Comparison of ENCODE assay signal across 11 mouse cellular contexts in the genomic region with DNA sequence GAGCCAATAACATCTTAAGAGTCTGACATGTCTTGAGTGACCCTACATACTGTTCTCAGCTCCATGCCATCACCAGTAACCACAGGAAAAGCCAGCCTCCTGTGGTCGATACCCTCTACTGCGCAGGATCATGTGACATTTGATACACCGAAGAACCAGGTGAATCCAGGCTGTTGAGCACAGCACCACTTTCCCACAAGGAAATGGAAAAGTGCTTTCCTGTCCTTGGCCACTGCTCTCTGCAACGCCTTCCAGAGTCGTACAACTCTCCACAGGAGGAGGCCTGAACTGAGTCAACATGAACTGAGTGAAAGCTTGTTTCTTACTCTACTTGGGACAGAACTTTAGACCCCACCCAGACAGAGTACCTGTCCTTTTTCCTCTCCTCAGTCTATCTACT. TPM values are rescaled to one million over a fixed set of nuclear protein-coding genes. Genes with fewer than 3 reads are reported as not detected.
A peak's percentile ranks its signal among the peaks of the same experiment; 100 is the strongest.
DNase-seq lines count a peak whose midpoint lies in the region; ATAC-seq and TF ChIP-seq lines count a peak whose summit lies in the region.
"Had no signal": no experiment of that assay in that cellular context is flagged by ENCODE, and none has a peak within 500 bp of the region (broad histone marks: within the 10 kb centered on the region; RNA-seq: fewer than 3 reads in every experiment).

No protein-coding gene starts in this region.

- H3K4me1 ChIP-seq in cerebellum, adult 2 months (ENCODE audit: control insufficient read depth, insufficient read depth, low read length) = peaks cover 77% of the 10 kb centered on the region
- H3K4me1 ChIP-seq in heart, embryonic 15.5 days (replicated peaks) = peaks cover 72% of the 10 kb centered on the region
- peaks cover 64% of the 10 kb centered on the region for H3K4me1 ChIP-seq in lung, adult 2 months (ENCODE audit: control insufficient read depth, insufficient read depth, low read length)
- peaks cover 35% of the 10 kb centered on the region for H3K4me1 ChIP-seq in limb, embryonic 10.5 days

- WGBS in cerebellum, adult 2 months = 61% methylated on average over 5 of the region's 5 CpGs
- 76% methylated on average over 5 of the region's 5 CpGs for WGBS in heart, embryonic 15.5 days
- 56% methylated on average over 5 of the region's 5 CpGs for WGBS in lung, adult 2 months
- 93% methylated on average over 5 of the region's 5 CpGs for WGBS in limb, embryonic 10.5 days

- H3K27me3 ChIP-seq in cerebellum, adult 2 months (ENCODE audit: control insufficient read depth, insufficient read depth, low read length) = no peaks in the 10 kb centered on the region
- no peaks in the 10 kb centered on the region for H3K27me3 ChIP-seq in heart, embryonic 15.5 days
- no peaks in the 10 kb centered on the region for H3K27me3 ChIP-seq in limb, embryonic 10.5 days (ENCODE audit: low read depth, poor library complexity, severe bottlenecking)
- H3K27me3 ChIP-seq: lung, embryonic 15.5 days had no signal

- H3K36me3 ChIP-seq in heart, embryonic 15.5 days = no peaks in the 10 kb centered on the region
- H3K36me3 ChIP-seq in limb, embryonic 10.5 days = peaks cover 35% of the 10 kb centered on the region
- H3K36me3 ChIP-seq: lung, embryonic 15.5 days had no signal

- H3K4me2 ChIP-seq in heart, embryonic 15.5 days = no peak overlapping the region
- H3K4me2 ChIP-seq: lung, embryonic 15.5 days had no signal

- DNase-seq in cerebellum, adult 2 months = peak; percentile 20 to 25
- DNase-seq in heart, adult 9 months (ENCODE audit: low spot score in 2 of 2) = no peak
- peak; percentile 23 for DNase-seq in lung, adult 2 months
- no peak for DNase-seq in lung, postnatal 36 days
- no peak for DNase-seq in limb, embryonic 10.5 days (ENCODE audit: low spot score)
- no peak for DNase-seq in urinary bladder, postnatal 14 days (ENCODE audit: low spot score)
- DNase-seq: midbrain, embryonic 14.5 days; thymus, postnatal 14 days had no signal

- H3K9ac ChIP-seq in heart, embryonic 15.5 days = no peak overlapping the region
- H3K9ac ChIP-seq: lung, embryonic 15.5 days had no signal

- H3K4me3 ChIP-seq in cerebellum, adult 2 months (replicated peaks; ENCODE audit: insufficient read depth, low read depth, low read length) = no peak overlapping the region
- H3K4me3 ChIP-seq in heart, embryonic 15.5 days = no peak overlapping the region
- no peak overlapping the region for H3K4me3 ChIP-seq in lung, adult 2 months (replicated peaks; ENCODE audit: extremely low read depth, low read depth, low read length)
- no peak overlapping the region for H3K4me3 ChIP-seq in limb, embryonic 10.5 days
- H3K4me3 ChIP-seq: lung, embryonic 15.5 days had no signal

- TF ChIP-seq CTCF in cerebellum, adult 2 months (IDR thresholded peaks at IDR 0.05; ENCODE audit: borderline replicate concordance, insufficient read depth, low read depth, low read length) = no peak
- TF ChIP-seq CTCF in lung, adult 2 months (IDR thresholded peaks at IDR 0.05; ENCODE audit: insufficient read depth, low read length) = no peak

- no peaks in the 10 kb centered on the region for H3K9me3 ChIP-seq in heart, embryonic 15.5 days (replicated peaks)
- no peaks in the 10 kb centered on the region for H3K9me3 ChIP-seq in limb, embryonic 10.5 days (replicated peaks)
- H3K9me3 ChIP-seq: lung, embryonic 15.5 days had no signal

- peak overlapping the region; percentile 89; the same call in 1 of the 2 replicates for H3K27ac ChIP-seq in cerebellum, adult 2 months (ENCODE audit: insufficient read depth, low read length)
- H3K27ac ChIP-seq in heart, embryonic 15.5 days = peak overlapping the region; percentile 79
- peak overlapping the region; percentile 21; the same call in 1 of the 2 replicates for H3K27ac ChIP-seq in limb, embryonic 10.5 days

- no peak for TF ChIP-seq POLR2A in cerebellum, adult 2 months (IDR thresholded peaks at IDR 0.05; ENCODE audit: borderline replicate concordance, insufficient read depth, low read length)
- TF ChIP-seq POLR2A in lung, adult 2 months (IDR thresholded peaks at IDR 0.05; ENCODE audit: borderline replicate concordance, extremely low read depth, low read depth, low read length) = no peak

- ATAC-seq in cerebellum, adult (ENCODE audit: insufficient number of reproducible peaks, low FRiP score, low TSS enrichment) = no peak
- no peak for ATAC-seq in heart, embryonic 15.5 days (replicated peaks; ENCODE audit: insufficient number of reproducible peaks, insufficient read depth, low FRiP score, low read depth)

RNA-seq across cellular contexts. Expression of a gene that starts 12.2 kb away (rescaled TPM):
- 37.3 and 37.8 TPM in 2 replicates for polyA plus RNA-seq in cerebellum, adult 2 months (2012; rRNA removed)
- polyA plus RNA-seq in heart, embryonic 15.5 days (2015; fragmentation: Nextera tagmentation; extraction: Ambion mirVana) = 14.9 and 19.0 TPM in 2 replicates
- polyA plus RNA-seq in lung, adult 2 months (2012; rRNA removed) = 79.4 and 80.3 TPM in 2 replicates
- polyA plus RNA-seq in limb, embryonic 10.5 days (2016; fragmentation: Nextera tagmentation; extraction: Ambion mirVana) = 32.7 and 39.1 TPM in 2 replicates

RNA-seq across cellular contexts. Expression of a gene that starts 51.0 kb away (rescaled TPM):
- polyA plus RNA-seq in cerebellum, adult 2 months (2012; rRNA removed) = 44.7 and 46.3 TPM in 2 replicates
- polyA plus RNA-seq in heart, embryonic 15.5 days (2015; fragmentation: Nextera tagmentation; extraction: Ambion mirVana) = 35.5 and 37.7 TPM in 2 replicates
- polyA plus RNA-seq in lung, adult 2 months (2012; rRNA removed) = 6.3 and 7.8 TPM in 2 replicates
- 74.0 and 74.6 TPM in 2 replicates for polyA plus RNA-seq in limb, embryonic 10.5 days (2016; fragmentation: Nextera tagmentation; extraction: Ambion mirVana)

RNA-seq across cellular contexts. Expression of a gene that starts 57.5 kb away (rescaled TPM):
- polyA plus RNA-seq in cerebellum, adult 2 months (2012; rRNA removed) = 28.8 and 28.9 TPM in 2 replicates
- 25.1 and 28.7 TPM in 2 replicates for polyA plus RNA-seq in heart, embryonic 15.5 days (2015; fragmentation: Nextera tagmentation; extraction: Ambion mirVana)
- 7.8 and 12.2 TPM in 2 replicates for polyA plus RNA-seq in lung, adult 2 months (2012; rRNA removed)
- 34.8 and 36.5 TPM in 2 replicates for polyA plus RNA-seq in limb, embryonic 10.5 days (2016; fragmentation: Nextera tagmentation; extraction: Ambion mirVana)

Comparison
In these comparisons a context has a peak if more than half of its experiments do, and no peak if none do; other contexts are left out.
1. DNase-seq: peak in cerebellum, adult 2 months (2 of 2) and lung, adult 2 months (single experiment); none in heart, adult 9 months (0 of 2), lung, postnatal 36 days (single experiment), limb, embryonic 10.5 days (single experiment) and urinary bladder, postnatal 14 days (single experiment).
2. H3K27ac ChIP-seq: peak in every context shown above with its lines; median percentile 89 in cerebellum, adult 2 months; 79 in heart, embryonic 15.5 days; 21 in limb, embryonic 10.5 days.